Mouse (Mus musculus) MEL (cell line): ENCODE results near the gene Spag9. TPM values are rescaled to one million over a fixed set of nuclear protein-coding genes. Genes with fewer than 3 reads are reported as not detected.

Experiments used
- DNase-seq: peaks from one replicate; pipeline ENCODE4 v3.0.0; 2011; ENCODE audit warnings: low read depth, low spot score
- H3K27ac ChIP-seq: 2 replicates; pipeline ENCODE4 v1.5.1; 2012; ENCODE audit warnings: low read depth, mild to moderate bottlenecking, control low read depth, low read length, moderate library complexity; ENCODE audit not compliant: control insufficient read depth
- H3K27me3 ChIP-seq, 2 experiments: fragments of 150-350 bp in 1 of 2; sonication (generic) in 1 of 2; 2 replicates each; pipeline ENCODE4 v1.6.1; 2012; ENCODE audit warnings: low read length in 2 of 2, mild to moderate bottlenecking in 2 of 2, improper control_type of control experiment in 1 of 2, moderate library complexity in 1 of 2; ENCODE audit not compliant: insufficient read depth in 2 of 2, control insufficient read depth in 1 of 2
- H3K36me3 ChIP-seq, 2 experiments: 2 replicates each; pipeline ENCODE4 v1.6.1; 2012 to 2014; ENCODE audit warnings: low read length in 2 of 2, improper control_type of control experiment in 1 of 2, inconsistent platforms in 1 of 2, mild to moderate bottlenecking in 1 of 2; ENCODE audit not compliant: insufficient read depth in 2 of 2, control insufficient read depth in 1 of 2
- H3K4me1 ChIP-seq, 2 experiments: fragments of 150-350 bp in 1 of 2; sonication (generic) in 1 of 2; 2 replicates each; pipeline ENCODE4 v1.6.1; 2012; ENCODE audit warnings: low read length in 2 of 2, improper control_type of control experiment in 1 of 2, mild to moderate bottlenecking in 1 of 2; ENCODE audit not compliant: insufficient read depth in 2 of 2, control insufficient read depth in 1 of 2
- H3K4me3 ChIP-seq, 2 experiments: fragments of 150-350 bp in 1 of 2; sonication (generic) in 1 of 2; 2 replicates each; pipeline ENCODE4 v1.5.1; 2012; ENCODE audit warnings: low read depth in 2 of 2, low read length in 2 of 2, mild to moderate bottlenecking in 2 of 2, moderate library complexity in 2 of 2, control low read depth in 1 of 2, improper control_type of control experiment in 1 of 2; ENCODE audit not compliant: control insufficient read depth in 1 of 2, insufficient read depth in 1 of 2
- H3K79me2 ChIP-seq: 2 replicates; pipeline ENCODE4 v1.6.1; 2012; ENCODE audit warnings: mild to moderate bottlenecking, low read length, moderate library complexity; ENCODE audit not compliant: control insufficient read depth, poor library complexity, insufficient read depth
- H3K9ac ChIP-seq: 2 replicates; pipeline ENCODE4 v1.6.1; 2012; ENCODE audit warnings: low read depth, mild to moderate bottlenecking, control low read depth, low read length, moderate library complexity; ENCODE audit not compliant: control insufficient read depth, poor library complexity, severe bottlenecking
- H3K9me3 ChIP-seq: fragments of 150-350 bp; sonication (generic); replicated peaks from 2 replicates; pipeline ENCODE4 v1.6.1; 2012; ENCODE audit warnings: mild to moderate bottlenecking, low read length, improper control_type of control experiment, moderate library complexity; ENCODE audit not compliant: insufficient read depth
- BHLHE40 ChIP-seq: IDR thresholded peaks from 2 replicates; pipeline ENCODE4 v1.6.1; 2012; ENCODE audit warnings: low read depth, mild to moderate bottlenecking, inconsistent platforms, low read length, improper control_type of control experiment, borderline replicate concordance
- E2F4 ChIP-seq: IDR thresholded peaks from 2 replicates; pipeline ENCODE4 v1.6.1; 2011; ENCODE audit warnings: low read depth, low read length, improper control_type of control experiment, borderline replicate concordance
- EP300 ChIP-seq, 2 experiments: IDR thresholded peaks; 2 replicates each; pipeline ENCODE4 v1.6.1; 2011; ENCODE audit warnings: improper control_type of control experiment in 2 of 2, low read length in 2 of 2, low read depth in 1 of 2, mild to moderate bottlenecking in 1 of 2
- GABPA ChIP-seq: IDR thresholded peaks from 2 replicates; pipeline ENCODE4 v1.6.1; 2012; ENCODE audit warnings: low read depth, mild to moderate bottlenecking, inconsistent platforms, low read length, improper control_type of control experiment, moderate library complexity
- GATA1 ChIP-seq: IDR thresholded peaks from 2 replicates; pipeline ENCODE4 v1.6.1; 2011; ENCODE audit warnings: low read depth, low read length, improper control_type of control experiment
- JUND ChIP-seq: IDR thresholded peaks from 2 replicates; pipeline ENCODE4 v1.6.1; 2011; ENCODE audit warnings: low read depth, mild to moderate bottlenecking, improper control_type of control experiment, low read length
- KAT2A ChIP-seq: conservative IDR thresholded peaks from 2 replicates; pipeline ENCODE4 v1.6.1; 2012; ENCODE audit warnings: low read depth, low read length, improper control_type of control experiment, inconsistent platforms
- MAFK ChIP-seq: IDR thresholded peaks from 2 replicates; pipeline ENCODE4 v1.6.1; 2011; ENCODE audit warnings: low read depth, mild to moderate bottlenecking, low read length, improper control_type of control experiment, borderline replicate concordance
- MXI1 ChIP-seq: IDR thresholded peaks from 2 replicates; pipeline ENCODE4 v1.6.1; 2011; ENCODE audit warnings: mild to moderate bottlenecking, low read depth, low read length, improper control_type of control experiment
- MYC ChIP-seq: IDR thresholded peaks from 2 replicates; pipeline ENCODE4 v1.6.1; 2011; ENCODE audit warnings: low read depth, mild to moderate bottlenecking, low read length, improper control_type of control experiment, moderate library complexity
- NELFE ChIP-seq: IDR thresholded peaks from 2 replicates; pipeline ENCODE4 v1.6.1; 2011; ENCODE audit warnings: low read depth, low read length, improper control_type of control experiment
- POLR2A ChIP-seq, 2 experiments: IDR thresholded peaks; 2 replicates each; pipeline ENCODE4 v1.6.1; 2011 to 2012; ENCODE audit warnings: low read length in 2 of 2, mild to moderate bottlenecking in 2 of 2, control low read depth in 1 of 2, improper control_type of control experiment in 1 of 2, low read depth in 1 of 2, moderate library complexity in 1 of 2; ENCODE audit not compliant: control insufficient read depth in 1 of 2, insufficient read depth in 1 of 2, poor library complexity in 1 of 2
- POLR2AphosphoS2 ChIP-seq: IDR thresholded peaks from 2 replicates; pipeline ENCODE4 v1.6.1; 2011; ENCODE audit warnings: low read length, improper control_type of control experiment
- POLR2AphosphoS5 ChIP-seq: IDR thresholded peaks from 2 replicates; pipeline ENCODE4 v1.6.1; 2012; ENCODE audit warnings: low read depth, borderline replicate concordance, mild to moderate bottlenecking, inconsistent platforms, low read length, moderate library complexity, mixed read lengths
- SIN3A ChIP-seq: IDR thresholded peaks from 2 replicates; pipeline ENCODE4 v1.6.1; 2012; ENCODE audit warnings: low read length, improper control_type of control experiment, inconsistent platforms
- TBP ChIP-seq: IDR thresholded peaks from 2 replicates; pipeline ENCODE4 v1.8.0; 2011; ENCODE audit warnings: low read depth, low read length, improper control_type of control experiment
- USF1 ChIP-seq: IDR thresholded peaks from 2 replicates; pipeline ENCODE4 v1.6.1; 2014; ENCODE audit warnings: low read depth, mild to moderate bottlenecking, inconsistent platforms, low read length, improper control_type of control experiment, moderate library complexity
- USF2 ChIP-seq, 2 experiments: IDR thresholded peaks; 2 replicates each; pipeline ENCODE4 v1.6.1; 2011 to 2012; ENCODE audit warnings: improper control_type of control experiment in 2 of 2, low read length in 2 of 2, borderline replicate concordance in 1 of 2, inconsistent platforms in 1 of 2, low read depth in 1 of 2, mild to moderate bottlenecking in 1 of 2; ENCODE audit not compliant: insufficient read depth in 1 of 2
- ZC3H11A ChIP-seq: IDR thresholded peaks from 2 replicates; pipeline ENCODE4 v1.6.1; 2012; ENCODE audit warnings: low read depth, mild to moderate bottlenecking, inconsistent platforms, low read length, improper control_type of control experiment
- ZKSCAN1 ChIP-seq: IDR thresholded peaks from 2 replicates; pipeline ENCODE4 v1.6.1; 2012; ENCODE audit warnings: low read depth, mild to moderate bottlenecking, inconsistent platforms, low read length, improper control_type of control experiment, moderate library complexity
- ZNF384 ChIP-seq: IDR thresholded peaks from 2 replicates; pipeline ENCODE4 v1.6.1; 2012; ENCODE audit warnings: low read depth, mild to moderate bottlenecking, inconsistent platforms, low read length, improper control_type of control experiment
- polyA plus RNA-seq, 2 experiments: library from polyadenylated mRNA; stranded (reverse) in 1 of 2; unstranded in 1 of 2; fragments of >175 nt in 1 of 2; fragments of >200 nt in 1 of 2; gene quantifications; 2 replicates each; pipeline versions ENCODE4 v1.2.1 to v1.2.4; 2012; ENCODE audit warnings: low replicate concordance in 2 of 2, low read depth in 1 of 2; ENCODE audit not compliant: insufficient read length in 2 of 2, insufficient read depth in 1 of 2, missing spikeins in 1 of 2
- total RNA-seq: library from RNA; depleted of rRNA; stranded (reverse); fragments of 300-350 nt; gene quantifications from 2 replicates; pipeline ENCODE4 v1.2.3, GENCODE M21; 2012

Gene Spag9
- total and polyA plus RNA-seq, 3 experiments, result 18.9 to 279 (median 20.6) TPM

DNA sequence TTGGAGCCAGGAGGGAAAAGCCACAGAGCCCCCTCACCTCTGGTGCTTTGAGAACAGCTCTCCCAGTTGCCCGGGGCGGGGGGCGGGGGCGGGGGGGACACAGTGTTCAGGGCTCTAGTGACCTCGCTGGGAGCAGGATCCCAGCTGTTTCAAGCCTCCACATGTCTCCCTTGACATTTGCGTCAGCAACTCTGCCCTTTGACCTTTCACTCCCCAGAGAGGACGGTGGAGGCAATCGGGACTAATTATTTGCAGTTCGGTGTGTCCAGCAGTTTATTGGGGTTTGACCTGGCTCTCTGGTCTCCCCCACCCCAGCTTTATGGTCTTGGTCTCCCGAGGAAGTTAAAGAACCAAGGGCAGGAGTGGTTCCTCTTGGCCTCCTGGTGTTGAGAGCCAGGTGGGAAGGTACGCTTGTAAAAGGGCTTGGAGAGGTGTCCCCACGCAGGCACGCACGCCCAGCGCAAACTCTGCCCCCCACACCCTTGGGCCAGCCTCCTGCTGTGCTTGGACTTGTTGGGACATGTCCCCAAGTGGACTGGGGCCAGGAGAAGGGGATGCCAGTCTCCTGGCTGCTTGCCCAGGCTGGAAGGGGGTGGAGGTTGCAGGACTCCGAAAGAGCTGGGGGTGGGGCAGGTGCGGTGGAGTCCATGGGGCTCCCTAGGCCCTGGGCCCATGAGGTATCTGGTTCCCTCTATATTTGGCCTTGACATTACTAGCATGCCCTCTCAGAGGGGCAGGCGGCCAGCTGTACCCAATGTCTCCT, 138.4 kb downstream of the Spag9 start:
- no peak for DNase-seq
- Histone ChIP-seq H3K4me3 (no peak overlapping the region), H3K9me3 (no peaks in the 10 kb centered on the region), H3K4me1 (no peaks in the 10 kb centered on the region), H3K36me3 (no peaks in the 10 kb centered on the region), H3K27ac (no peak overlapping the region), H3K27me3 (no peaks in the 10 kb centered on the region; a peak in 1 of 4 replicates), H3K9ac (no peak overlapping the region), H3K79me2 (no peaks in the 10 kb centered on the region)
- TF ChIP-seq GABPA (no peak), USF1 (no peak), KAT2A (no peak), TBP (no peak), GATA1 (no peak), POLR2A (IDR thresholded peaks at IDR 0.05; ENCODE audit: control insufficient read depth in 1 of 2, insufficient read depth in 1 of 2, low read depth in 1 of 2, low read length in 2 of 2, poor library complexity in 1 of 2) (no peak), ZC3H11A (no peak), MYC (no peak), POLR2AphosphoS2 (no peak), BHLHE40 (no peak), JUND (no peak)

DNA sequence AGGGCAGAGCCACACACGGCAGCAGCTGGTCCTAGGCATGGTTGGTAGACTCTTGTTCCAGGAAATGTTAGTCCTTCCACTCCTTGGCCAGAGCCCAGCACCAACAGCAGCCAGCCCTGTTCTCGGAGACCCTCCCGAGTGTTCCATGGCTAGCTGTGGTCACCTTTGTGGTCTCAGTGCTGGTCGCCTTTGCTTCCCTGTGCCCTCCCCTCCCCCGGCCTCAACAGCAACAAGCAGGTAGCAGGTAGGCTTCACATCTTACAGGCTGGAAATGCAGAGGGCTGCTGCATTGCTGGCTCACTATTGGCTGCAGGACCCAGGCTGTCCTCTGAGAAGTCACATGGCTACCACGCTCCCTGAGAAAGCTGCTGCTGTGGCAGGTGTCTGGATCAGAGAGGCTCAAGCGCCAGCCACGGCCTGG, 139.7 kb downstream of the Spag9 start:
- no peak for TF ChIP-seq POLR2AphosphoS5
- no peak for TF ChIP-seq USF2 (IDR thresholded peaks at IDR 0.05; ENCODE audit: borderline replicate concordance in 1 of 2, insufficient read depth in 1 of 2, low read depth in 1 of 2, low read length in 2 of 2)
- no peak for TF ChIP-seq E2F4
- TF ChIP-seq MXI1, result no peak
- TF ChIP-seq MAFK, result no peak
- no peak for TF ChIP-seq GATA1
- TF ChIP-seq EP300 (IDR thresholded peaks at IDR 0.05; ENCODE audit: low read depth in 1 of 2, low read length in 2 of 2), result no peak
- TF ChIP-seq ZNF384, result no peak
- TF ChIP-seq JUND, result no peak
- no peak for TF ChIP-seq KAT2A
- TF ChIP-seq NELFE, result no peak
- no peak for TF ChIP-seq SIN3A
- TF ChIP-seq ZKSCAN1, result no peak
- no peak for TF ChIP-seq GABPA
- no peak overlapping the region for H3K27ac ChIP-seq
- H3K4me1 ChIP-seq, result no peaks in the 10 kb centered on the region
- H3K4me3 ChIP-seq, result no peak overlapping the region
- H3K36me3 ChIP-seq, result no peaks in the 10 kb centered on the region
- H3K79me2 ChIP-seq, result no peaks in the 10 kb centered on the region
- H3K27me3 ChIP-seq, result peaks cover 2% of the 10 kb centered on the region in 2 experiments
- H3K9me3 ChIP-seq, result no peaks in the 10 kb centered on the region
- H3K9ac ChIP-seq, result no peak overlapping the region
- DNase-seq, result no peak
